Mouse (Mus musculus): Measurements from ENCODE around the gene Ddost.

GRCm38 (mm10) chr4:138326077-138326695 is 21.7 kb downstream of the Ddost start, which contains the start of gene Pink1:
- TF ChIP-seq CTCF (IDR thresholded peaks at IDR 0.05; ENCODE audit: low read depth, low read length) (peak; percentile 90), TAL1 (conservative IDR thresholded peaks at IDR 0.05; ENCODE audit: low read depth, low read length) (no peak), GATA1 (IDR thresholded peaks at IDR 0.05; ENCODE audit: borderline replicate concordance, low read length) (no peak), GATA2 (IDR thresholded peaks at IDR 0.05; ENCODE audit: borderline replicate concordance, low read depth, low read length) (no peak)
